Mouse (Mus musculus) telencephalon, adult 2 months (tissue): Measurements from ENCODE around the gene Otulin.

Experiments
- DNase-seq: peaks from one replicate; pipeline ENCODE4 v3.0.0-alpha.2; 2011; ENCODE audit warnings: low read depth, low spot score

The Otulin gene

DNA sequence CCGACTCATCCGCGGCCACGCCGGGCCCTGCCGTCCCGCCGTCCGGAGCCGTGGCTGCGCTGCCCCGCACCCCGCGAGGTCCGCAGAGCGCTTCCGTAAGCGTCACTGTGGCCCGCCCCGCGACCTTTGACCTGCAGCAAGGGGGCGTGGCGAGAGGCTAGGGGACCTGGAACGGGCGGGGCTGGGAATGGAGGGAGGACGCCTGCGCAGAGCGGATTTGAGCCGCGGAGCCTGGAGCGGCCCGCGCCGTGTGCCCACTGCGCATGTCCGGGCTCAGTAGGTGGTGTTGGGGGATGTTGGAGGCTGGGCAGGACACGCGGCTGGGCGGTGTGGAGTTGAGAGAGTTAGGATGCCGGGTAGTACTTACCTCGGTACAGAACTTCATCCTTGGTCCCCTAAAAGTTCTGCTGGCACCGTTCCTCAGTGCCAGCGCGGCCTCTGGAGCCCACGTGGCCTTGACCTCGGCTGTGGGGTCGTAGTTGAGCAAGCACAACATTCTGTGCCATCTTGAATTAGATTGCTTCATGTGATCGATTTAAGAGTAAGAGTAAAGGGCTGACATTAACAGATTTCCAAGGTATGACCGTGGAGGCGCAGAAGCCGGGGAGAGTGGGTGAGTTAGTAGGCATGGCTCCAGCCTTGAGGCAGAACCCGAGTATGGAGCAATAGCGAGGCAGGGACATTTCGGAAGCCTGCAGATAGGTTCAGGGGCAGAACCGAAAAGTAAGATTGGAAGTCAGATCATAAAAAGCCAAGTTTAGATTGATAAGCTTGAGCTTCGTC lies at the start of gene Otulin:
Gene Otulin, minus strand, starts transcription at position 93 of the 783 bp plus-strand sequence.
- peak; percentile 92 for DNase-seq

DNA sequence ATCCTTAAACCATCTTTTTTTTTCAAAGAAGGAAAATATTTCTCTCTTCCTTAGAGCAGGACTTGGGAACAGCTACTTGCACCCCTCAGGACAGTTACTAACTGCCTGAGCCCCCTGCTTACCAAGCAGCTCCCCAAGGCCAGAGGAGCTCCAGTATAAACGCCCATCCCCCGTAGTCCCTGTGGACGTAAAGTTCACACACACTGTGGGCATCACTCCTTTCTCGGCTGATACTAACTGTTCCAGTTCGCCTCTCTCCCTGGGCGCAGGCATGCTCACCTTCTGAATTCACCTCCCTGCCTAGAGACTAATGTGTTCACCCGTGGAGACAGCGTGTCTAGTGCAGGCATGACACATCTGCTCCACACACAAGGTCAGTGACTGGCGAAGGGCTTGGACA lies 48.0 kb upstream of the Otulin start:
- DNase-seq, result no peak

DNA sequence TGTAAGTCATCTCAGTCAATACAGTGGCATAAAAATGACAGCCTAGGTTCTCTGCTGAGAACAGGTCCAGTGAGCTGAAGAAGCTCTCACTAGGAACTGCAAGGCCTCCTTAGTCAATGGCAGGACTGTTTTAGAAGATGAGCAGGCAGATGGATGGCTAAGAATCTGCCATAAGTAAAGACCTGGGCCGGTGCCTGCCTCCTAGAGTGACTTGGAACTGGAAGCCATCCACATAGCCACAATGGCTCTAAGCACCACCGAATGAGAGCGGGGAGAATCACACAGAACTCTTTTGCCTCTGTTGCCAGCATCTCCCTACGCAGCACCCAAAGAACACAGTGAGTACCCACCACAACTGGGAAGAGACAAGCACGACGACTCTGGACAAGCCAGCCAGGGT lies 47.3 kb upstream of the Otulin start:
- DNase-seq, result no peak

DNA sequence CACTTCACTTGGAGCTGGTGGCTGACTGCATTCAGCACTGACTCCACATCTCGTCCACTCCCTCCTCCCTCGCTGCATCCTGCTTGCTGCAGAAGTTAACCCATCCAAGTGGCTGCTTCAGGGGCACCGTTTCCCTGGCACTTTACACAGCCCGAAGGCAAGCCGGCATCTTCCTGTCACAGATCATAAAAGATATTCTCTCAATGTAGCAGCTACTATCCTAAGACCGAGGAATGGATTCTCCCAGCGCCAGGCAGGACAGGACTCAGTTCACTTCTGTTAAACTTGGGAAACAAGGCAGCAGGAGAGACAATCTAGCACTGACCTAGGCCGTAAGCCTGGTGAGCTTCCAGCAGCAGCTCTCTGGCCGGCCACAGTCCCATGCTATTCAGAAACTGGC lies 45.7 kb upstream of the Otulin start:
- DNase-seq, result no peak

DNA sequence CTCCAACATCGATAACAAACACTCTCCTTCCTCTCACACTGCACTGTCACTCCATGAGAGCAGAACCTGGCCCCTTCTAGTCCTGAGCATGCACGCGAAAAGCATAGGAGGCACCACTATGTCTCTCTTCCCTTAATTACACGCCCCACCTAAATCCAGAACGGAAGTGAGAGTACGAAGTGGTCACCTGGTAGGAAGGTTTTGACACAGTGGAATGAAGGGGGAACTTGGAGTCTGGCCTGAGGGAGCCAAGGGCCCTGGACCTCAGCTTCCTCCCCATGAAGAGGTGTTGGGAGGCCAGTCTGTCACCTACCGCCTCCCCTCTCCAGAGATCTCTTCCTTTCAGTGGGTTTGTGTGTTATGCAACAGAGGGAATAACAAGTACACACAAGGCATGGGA lies 44.6 kb upstream of the Otulin start:
- DNase-seq, result no peak

DNA sequence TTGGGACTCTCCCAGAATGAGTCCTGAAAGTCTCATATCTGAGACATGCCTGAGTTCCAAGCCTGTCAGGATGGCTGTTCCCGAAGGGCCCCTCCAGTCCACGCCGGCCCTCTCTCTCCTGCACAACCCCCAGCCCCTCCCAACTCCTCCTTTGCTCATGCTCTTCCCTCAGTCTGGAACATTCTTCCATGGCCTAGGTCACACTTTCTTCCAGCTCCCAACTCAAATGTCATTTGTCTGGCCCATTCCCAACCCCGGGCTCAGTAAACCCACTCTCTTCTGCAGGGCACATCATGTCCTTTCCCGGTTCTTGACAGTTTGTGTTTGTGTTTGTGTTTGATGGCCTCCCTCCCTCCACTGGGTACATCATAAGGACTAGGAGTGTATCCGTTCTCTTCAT lies 43.5 kb upstream of the Otulin start:
- no peak for DNase-seq

DNA sequence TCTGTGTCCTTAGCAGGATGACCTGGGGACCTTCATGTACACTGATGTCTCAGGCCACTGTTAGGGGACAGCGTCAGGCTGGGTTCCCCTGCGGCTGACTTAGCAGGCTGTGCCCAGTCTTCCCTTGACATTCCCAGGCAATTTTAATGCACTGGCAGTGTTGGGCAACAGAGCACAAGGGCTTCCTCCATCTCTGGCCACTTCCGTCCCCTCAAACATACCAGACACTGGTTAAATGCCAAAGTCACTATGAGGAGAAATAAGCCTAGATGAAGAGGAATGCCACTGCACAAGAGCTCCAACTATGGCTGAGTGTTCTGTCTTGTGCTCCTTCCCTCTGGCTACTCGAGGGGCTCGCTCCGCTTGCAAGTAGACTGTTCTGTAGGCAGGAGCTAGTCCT lies 42.7 kb upstream of the Otulin start:
- DNase-seq, result no peak

DNA sequence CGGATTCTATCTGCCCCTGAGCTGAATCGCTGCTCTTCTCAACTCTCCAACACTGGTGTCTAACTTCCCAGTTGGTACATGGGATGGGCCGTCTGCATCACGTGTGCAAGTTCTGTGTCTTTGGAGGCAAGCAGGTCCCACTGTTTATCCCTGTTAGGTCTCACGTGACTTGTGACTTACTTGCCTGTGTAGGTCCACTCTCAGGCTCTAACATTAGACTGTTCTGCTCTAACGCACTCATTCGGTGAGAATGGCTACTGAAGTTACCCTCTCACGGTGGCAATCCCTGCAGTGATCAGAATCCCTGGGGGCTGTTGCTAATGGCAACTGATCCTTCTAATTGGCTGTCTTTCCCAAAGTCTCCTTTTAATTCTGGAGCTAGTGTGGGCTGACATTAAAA lies 41.8 kb upstream of the Otulin start:
- no peak for DNase-seq

DNA sequence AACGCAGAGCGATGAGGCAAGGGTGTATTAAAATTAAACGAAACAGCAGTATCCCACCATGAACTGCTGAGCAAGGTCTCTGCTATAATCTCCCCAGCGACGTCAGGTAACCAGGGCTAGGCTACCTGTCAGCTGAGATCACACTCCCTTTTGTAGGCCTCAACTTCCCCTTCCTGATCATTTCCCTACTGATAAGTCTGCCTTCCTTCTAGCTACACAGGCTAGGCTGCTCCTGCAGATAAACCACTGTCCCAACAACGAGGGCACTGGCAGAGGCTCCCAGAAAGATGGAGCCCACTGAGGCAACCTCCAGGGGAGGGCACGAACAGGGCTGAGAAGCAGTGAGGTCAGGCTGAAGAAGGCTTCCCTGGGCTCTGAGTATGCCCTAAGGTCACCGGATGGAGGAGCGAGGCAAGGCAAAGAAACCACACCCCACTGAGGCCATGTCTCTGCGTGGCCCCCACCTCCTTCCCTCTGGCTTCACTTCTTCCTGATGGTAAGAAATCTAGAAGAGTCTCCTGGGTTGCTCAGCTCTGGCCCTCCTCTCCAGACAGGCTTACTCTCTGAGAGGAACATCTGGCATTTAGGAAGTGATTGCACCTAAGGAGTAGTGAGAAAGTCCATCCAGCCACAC lies 41.2 kb upstream of the Otulin start:
- no peak for DNase-seq

DNA sequence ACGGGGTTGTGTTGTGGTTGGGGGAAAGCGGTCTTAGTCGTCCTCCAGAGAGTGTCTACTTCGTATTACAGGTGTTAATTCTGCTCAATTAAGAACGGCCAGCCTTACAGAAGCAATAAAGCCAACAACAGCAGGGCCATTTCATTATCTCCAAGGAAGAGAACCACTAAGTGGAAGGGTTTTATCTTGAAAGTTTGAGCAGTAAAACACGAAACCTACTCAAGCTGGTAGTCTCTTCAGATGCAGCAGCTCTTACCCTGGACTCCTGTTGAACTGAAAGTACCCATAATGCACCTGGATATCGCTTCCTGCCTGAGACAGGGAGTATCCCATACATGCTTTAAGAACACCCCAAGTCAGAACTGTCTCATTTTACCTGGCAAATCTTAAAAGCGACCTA lies 40.2 kb upstream of the Otulin start:
- DNase-seq, result no peak

DNA sequence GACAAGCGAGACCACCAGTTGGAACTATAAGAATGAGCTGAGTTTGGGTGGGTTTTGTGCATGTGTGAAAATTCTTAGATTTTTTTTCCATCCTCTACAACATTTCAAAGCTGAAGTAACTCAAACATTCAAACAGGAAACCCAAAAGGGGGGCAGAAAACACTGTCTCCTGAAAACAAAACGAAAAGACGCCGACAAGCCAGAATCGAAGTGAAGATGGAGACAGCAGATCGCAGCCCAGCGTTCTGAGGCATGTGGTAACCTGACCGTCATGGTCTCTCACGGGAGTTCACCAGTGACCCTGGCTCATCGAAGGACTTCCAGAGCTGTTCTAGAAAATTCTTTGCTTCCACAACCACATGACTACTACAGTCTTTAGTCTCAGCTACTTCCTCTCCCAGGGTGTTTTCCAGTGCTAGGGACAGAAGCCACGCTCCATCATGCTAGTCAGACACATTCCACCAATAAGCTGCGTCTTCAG lies 39.5 kb upstream of the Otulin start:
- DNase-seq, result no peak

DNA sequence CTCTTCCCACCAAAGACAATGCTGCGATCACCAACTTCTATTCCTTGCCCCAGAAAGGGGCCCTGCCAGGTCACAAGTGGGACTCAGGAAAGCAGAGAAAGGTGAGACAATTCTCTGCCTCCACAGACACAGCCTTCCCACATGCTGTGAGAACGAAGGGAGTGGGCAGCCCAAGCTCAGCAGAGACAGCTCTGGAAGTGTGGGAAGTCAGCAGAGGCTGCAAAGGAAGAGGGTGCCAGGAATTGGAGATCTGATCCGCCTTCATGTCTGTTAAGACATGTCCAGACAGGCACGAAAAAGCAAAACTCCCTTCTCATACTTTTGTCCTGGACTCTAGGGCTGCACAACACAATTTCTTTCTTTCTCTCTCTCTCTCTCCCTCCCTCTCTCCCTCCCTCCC lies 38.8 kb upstream of the Otulin start:
- DNase-seq, result peak; percentile 82

DNA sequence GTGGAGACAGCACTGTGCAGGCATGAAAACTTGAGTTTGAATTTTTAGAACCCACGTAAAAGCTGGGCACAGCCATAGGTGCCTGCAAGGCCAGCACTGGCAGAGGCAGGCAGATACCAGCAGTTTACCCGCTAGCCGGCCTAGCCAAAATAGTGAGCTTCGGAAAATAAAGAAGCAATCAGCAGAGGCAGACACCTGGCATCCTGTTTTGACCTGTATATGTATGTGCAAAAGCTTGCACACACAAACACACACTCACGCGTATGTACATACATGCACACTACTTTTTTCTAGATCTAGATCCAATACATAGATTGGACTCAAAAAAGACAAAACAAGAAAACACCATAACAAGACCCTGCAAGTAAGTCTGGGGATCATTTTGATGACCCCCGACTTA lies 38.1 kb upstream of the Otulin start:
- DNase-seq, result no peak

DNA sequence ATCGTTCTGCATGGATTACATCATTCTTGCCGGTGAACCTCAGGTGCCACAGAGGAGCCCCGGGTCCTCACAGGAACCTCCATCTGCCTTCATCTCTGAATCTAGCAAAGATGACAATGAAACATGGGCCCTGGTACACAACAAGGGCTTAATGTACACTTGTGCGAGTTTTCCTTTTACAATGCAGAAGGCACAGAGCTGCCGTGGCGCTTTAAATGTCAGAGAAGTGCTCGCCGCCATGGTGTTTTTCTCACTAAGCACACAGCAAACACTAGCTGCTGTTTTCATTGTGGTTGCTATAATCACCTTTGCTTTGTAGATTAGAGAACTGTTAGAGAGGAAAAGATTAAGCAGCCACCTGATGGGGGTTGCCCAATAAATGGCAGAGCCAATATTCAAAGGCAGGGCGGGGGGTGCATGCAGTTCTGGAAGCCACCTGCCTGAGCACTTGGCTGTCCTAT lies 37.5 kb upstream of the Otulin start:
- DNase-seq, result no peak

DNA sequence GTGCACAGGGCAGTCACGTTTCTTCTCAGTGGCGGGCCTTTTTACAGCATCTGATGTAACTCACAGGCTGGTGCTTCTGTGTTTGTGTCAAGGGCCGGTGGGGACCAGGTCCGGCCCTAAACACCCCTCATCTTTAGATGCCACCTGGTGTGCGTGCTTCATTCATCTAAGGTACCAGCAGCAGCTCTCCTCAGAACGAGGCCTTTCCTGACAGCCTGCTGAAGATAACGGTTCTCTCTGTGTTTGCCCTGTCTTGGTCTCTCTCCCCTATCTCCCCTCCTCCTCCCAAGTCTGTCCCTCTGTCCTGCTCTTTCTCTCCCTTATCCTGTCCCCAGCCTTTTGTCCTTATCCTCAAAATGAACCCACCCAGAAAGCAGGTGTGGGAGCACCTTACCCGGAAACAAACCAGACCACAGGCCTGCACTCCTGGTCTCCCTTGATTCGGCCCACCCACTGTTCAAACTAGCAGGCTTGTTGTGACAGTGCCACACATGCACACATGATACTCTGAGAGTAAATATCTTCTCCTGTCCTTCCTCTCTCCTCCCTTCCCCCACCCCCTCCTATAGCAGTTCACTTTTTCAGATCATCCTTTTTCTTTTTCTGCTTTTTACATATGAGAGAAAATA lies 36.5 kb upstream of the Otulin start:
- no peak for DNase-seq

DNA sequence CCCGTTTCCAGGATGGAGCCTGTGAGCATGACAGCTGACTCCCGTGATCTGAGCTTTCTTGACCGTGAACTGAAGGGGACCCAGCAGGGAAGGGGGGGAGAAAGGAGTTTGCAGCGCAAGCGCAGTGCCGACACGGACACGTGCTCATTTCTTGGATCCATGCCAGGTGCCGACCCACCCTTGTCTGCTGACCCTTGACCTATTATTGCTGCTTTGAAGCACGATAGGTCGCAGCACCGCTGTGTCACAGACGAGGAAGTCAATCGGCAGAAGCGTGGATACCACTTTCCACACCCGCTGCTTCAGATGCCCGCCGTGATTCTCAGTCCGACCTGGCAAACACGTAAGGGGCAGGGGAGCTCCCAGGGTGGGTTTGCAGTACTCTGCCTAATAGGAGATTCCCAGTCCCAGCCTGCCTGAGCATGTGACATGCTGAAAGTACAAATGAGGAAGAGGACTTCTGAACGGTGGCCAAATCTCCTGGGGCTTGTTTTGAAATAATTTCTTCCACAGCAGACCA lies 35.0 kb upstream of the Otulin start:
- no peak for DNase-seq

DNA sequence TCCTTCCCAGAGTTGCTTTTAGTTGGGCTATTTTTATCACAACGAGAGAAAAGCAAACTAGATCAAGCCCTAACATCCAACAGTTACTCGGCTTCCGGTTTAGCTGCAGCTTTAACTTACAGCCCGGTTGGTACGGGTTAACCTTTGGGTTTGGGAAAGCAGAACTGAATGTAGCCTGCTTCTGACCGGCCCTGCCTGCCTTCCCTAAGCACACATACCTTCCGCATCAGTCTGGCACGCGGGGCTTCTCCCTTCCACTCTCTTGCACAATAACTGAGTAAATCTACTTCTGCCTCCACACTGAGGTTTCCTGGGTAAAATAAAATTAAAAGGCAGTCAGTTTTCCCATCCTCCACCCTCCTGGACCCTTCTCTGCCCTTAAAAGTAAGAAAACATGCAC lies 33.6 kb upstream of the Otulin start:
- DNase-seq, result no peak

DNA sequence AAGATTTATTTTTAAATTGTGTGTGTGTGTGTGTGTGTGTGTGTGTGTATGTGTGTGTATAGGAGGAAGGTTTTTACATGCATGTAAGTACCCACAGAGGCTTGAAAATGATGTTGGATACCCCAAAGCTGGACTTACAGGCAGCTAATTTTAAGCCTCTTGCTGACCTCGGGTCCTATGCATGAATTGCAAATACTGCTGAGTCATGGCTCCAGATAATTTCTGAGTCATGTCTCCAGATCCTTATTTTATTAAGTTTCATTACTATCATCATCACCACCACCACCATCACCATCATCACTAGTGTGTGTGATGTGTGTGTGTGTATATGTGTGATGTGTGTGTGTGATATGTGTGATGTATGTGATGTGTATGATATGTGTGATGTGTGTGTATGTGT lies 32.2 kb upstream of the Otulin start:
- no peak for DNase-seq

DNA sequence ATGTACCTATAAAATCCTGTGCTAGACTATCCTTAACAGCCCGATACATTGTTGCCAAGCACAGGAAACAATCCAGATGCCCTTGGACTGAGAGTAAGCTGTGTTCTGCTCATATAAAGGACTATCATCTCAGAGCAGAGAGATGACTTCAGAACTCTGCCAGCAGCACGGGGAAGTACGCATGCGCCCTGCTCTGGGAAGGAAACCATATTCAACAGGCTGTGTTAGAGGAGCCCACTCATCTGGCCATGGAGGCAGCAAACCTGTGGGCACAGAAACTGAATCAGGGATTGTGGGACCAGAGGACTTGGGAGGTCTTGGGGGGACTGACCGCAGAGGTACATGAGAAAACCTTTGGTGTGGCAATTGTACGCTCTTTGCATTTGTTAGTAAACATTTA lies 31.2 kb upstream of the Otulin start:
- no peak for DNase-seq

DNA sequence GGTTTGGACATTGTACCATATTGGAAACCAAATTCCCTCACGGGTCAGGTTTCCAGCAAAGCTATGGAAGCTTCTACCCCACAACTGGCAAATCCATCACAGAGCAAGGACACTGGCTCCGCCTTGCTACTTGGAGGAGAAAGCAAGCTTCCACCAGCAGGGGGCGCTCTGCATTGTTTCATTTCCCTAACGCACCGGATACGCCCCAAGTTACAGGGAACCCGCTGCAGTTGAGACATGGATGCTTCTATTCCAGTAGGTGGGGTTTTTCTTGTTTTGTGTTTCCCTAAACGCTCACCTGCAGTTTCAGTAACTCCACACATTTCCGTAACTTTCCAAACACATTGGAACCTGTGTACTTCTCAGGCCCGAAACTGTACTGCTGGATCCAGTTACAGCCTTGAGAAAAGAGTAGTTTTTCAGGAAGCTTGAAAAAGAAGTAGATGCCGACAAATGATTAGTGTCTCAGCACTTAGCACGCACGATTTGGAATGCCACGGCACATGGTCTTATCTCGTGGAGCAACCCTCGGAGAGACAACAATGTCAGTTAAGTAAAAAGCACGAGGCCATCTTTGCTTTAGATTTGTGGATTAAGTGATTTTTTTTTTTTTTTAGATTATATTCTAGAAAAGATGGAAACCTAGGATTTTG lies 29.2 kb upstream of the Otulin start:
- peak; percentile 72 for DNase-seq

DNA sequence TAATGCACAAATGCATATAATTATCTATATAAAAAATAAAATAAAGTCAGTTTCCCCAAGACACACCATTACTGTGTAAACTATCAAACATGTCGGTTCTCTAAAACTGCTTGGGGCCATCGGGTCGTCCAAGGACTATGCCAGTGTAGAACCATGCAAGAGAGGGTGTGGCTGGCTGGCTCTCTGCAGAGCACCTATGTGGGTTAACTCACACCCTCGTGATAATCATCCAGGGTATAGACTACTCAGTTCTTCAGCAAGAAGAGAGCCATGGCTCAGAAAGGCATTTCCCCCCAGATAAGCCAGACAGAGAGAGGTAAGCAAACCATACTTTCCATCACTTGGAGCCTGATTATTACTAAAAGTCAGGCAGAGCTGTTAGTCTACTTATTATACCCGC lies 28.6 kb upstream of the Otulin start:
- DNase-seq, result no peak

DNA sequence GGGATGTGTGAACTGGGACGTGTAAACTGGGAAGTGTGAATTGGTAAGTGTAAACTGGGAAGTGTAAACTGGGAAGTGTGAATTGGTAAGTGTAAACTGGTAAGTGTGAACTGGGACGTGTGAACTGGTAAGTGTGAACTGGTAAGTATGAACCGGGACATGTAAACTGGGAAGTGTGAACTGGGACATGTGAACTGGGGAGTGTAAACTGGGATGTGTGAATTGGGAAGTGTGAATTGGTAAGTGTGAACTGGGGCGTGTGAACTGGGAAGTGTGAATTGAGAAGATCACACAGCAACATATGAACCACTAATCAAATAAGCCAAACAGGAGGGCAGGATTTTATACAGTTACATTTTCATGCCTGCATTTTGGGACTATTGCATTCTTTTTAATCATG lies 27.9 kb upstream of the Otulin start:
- DNase-seq, result no peak
